In the genomic region with DNA sequence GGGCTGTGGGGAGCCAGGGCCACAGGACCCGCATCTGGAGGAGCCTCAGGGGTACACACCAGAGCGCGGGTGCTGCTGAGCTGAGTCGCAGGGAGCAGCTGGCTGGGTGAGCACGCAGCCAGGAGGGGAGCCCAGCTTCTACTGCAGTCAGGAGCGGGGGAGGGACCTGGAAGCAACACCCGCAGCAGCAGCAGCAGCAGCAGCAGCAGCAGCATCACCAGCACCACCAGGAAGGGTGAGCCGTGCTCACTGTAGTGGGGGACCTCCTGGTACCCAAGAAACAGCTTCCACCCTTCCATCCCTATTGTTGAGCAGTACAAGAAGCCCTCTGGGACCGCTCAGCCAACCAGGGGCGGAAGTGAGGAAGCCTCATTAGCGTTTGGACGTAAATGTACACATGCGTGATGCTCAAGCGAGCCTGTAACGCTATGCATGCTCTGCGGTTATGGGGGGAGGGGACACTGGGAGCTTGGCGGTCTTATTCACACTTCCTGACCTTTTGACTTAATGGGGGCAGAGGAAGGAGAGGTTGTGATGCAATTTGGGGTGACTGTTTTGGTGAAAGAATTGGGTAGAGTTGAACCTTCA, we compare ENCODE assay signal across 8 mouse cellular contexts. TPM values are rescaled to one million over a fixed set of nuclear protein-coding genes. Genes with fewer than 3 reads are reported as not detected.
DNase-seq lines count a peak whose midpoint lies in the region; ATAC-seq lines count a peak whose summit lies in the region.

No protein-coding gene starts in this region.

- peak overlapping the region; percentile 48 for H3K4me3 ChIP-seq in hindbrain, embryonic 15.5 days

- H3K27ac ChIP-seq in hindbrain, embryonic 15.5 days (replicated peaks), result peak overlapping the region; percentile 85

- peak; percentile 11 to 24 for DNase-seq in cerebellum, postnatal 36 days
- DNase-seq in gastrocnemius, adult 18-20 months (ENCODE audit: low spot score), result peak; percentile 7
- peak; percentile 69 to 72 for DNase-seq in left cerebral cortex, postnatal 25 days (ENCODE audit: low spot score in 2 of 2)
- peak; percentile 80 for DNase-seq in right cerebral cortex, adult 18-20 months
- DNase-seq in adipocyte (ENCODE audit: low spot score), result no peak

- intact Hi-C loops in left cerebral cortex, postnatal 25 days (cut with DNase I), result loop anchor here (5.0 kb wide), 1 partner anchor 83 kb away; no protein-coding TSS in a partner anchor

- ATAC-seq in activated CD4-positive, CD25-positive, alpha-beta regulatory T cell, adult 4 months, result peak; percentile 89
- ATAC-seq in hindbrain, embryonic 15.5 days (ENCODE audit: low FRiP score, low read depth), result peak; percentile 95
- peak; percentile 97 for ATAC-seq in megakaryocyte progenitor cell, adult 5-6 weeks (replicated peaks; ENCODE audit: poor library complexity)

- H3K4me1 ChIP-seq in hindbrain, embryonic 15.5 days (replicated peaks), result peaks cover 7% of the 10 kb centered on the region; the same call in 1 of the 2 replicates

- H3K27me3 ChIP-seq in hindbrain, embryonic 15.5 days, result no peaks in the 10 kb centered on the region

- WGBS in hindbrain, embryonic 15.5 days, result 0% methylated on average over 17 of the region's 17 CpGs

- H3K4me2 ChIP-seq in hindbrain, embryonic 15.5 days, result peak overlapping the region; percentile 72

- H3K9me3 ChIP-seq in hindbrain, embryonic 15.5 days, result no peaks in the 10 kb centered on the region

- H3K9ac ChIP-seq in hindbrain, embryonic 15.5 days, result peak overlapping the region; percentile 66

- no peaks in the 10 kb centered on the region for H3K36me3 ChIP-seq in hindbrain, embryonic 15.5 days

RNA-seq across cellular contexts. Expression of a gene that starts 17.2 kb away (rescaled TPM):
- 1 to 10 TPM in 1 of 2 experiments, under 1 TPM in 1; 0.75 to 1.1 TPM for polyA plus RNA-seq in activated CD4-positive, CD25-positive, alpha-beta regulatory T cell, adult 4 months (2017; shearing (Covaris generic))
- total RNA-seq in gastrocnemius, adult 18-20 months (2021), result 1 to 10 TPM; 1.1 to 1.3 TPM
- 9.5 TPM in 2 replicates for polyA plus RNA-seq in hindbrain, embryonic 15.5 days (2015; fragmentation: Nextera tagmentation; extraction: Ambion mirVana)
- total RNA-seq in left cerebral cortex, postnatal 25 days (2021), result 1 to 10 TPM; 3.6 to 4.3 TPM
- total RNA-seq in megakaryocyte progenitor cell, adult 5-6 weeks (2015), result 11.0 and 11.3 TPM in 2 replicates
- total RNA-seq in megakaryocyte progenitor cell, adult 5-6 weeks (2017), result 8.7 and 9.5 TPM in 2 replicates

RNA-seq across cellular contexts. Expression of a gene that starts 17.4 kb away (rescaled TPM):
- 1 to 10 TPM; 2.5 to 3.5 TPM for polyA plus RNA-seq in activated CD4-positive, CD25-positive, alpha-beta regulatory T cell, adult 4 months (2017; shearing (Covaris generic))
- 1 to 10 TPM; 3.5 to 4.7 TPM for total RNA-seq in gastrocnemius, adult 18-20 months (2021)
- 12.9 and 14.0 TPM in 2 replicates for polyA plus RNA-seq in hindbrain, embryonic 15.5 days (2015; fragmentation: Nextera tagmentation; extraction: Ambion mirVana)
- total RNA-seq in left cerebral cortex, postnatal 25 days (2021), result 10 to 100 TPM; 16.1 to 21.6 TPM
- 9.7 and 14.2 TPM in 2 replicates for total RNA-seq in megakaryocyte progenitor cell, adult 5-6 weeks (2015)
- 7.5 and 11.4 TPM in 2 replicates for total RNA-seq in megakaryocyte progenitor cell, adult 5-6 weeks (2017)
